In the genomic region with DNA sequence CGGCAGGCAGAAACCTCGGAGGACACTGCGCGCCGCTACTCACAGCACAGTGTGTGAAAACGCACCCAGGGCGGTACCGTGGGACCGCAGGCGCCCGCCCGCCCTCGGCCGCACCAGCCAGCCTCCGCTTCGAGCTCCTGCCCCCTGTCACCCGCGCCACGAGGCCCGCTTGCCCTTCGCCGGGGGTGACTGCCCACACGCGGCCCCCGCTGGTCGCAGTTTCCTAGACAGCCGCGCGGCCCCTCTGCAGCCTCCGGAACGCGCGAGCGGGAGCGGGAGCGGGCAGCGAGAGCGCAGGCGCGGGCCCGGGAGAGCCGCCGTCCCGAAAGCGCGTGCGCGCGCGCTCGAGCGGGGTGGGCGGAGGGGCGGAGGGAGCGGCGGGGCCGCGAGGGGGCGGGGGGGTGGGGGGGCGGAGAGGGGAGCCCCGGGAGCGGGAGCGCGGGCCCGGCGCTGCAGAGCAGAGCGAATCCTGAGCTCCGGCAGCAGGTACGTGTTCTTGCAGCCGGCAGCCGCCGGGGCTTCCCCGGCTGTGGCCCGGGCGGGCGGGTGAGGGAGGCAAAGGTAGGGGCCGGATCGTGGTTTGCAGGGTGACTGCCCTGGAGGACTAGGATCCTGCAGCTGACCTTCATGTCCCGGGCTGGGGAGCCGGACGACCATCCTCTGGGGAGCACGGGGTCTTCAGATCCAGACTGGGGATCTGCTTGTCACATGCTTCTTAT, we compare ENCODE assay signal across 8 mouse cellular contexts. TPM values are rescaled to one million over a fixed set of nuclear protein-coding genes. Genes with fewer than 3 reads are reported as not detected.
A peak's percentile ranks its signal among the peaks of the same experiment; 100 is the strongest.
DNase-seq lines count a peak whose midpoint lies in the region; ATAC-seq and TF ChIP-seq lines count a peak whose summit lies in the region.

A gene (minus strand): TSS at position 330 of the 719 bp plus-strand sequence.
A gene (plus strand): TSS at position 399 of the 719 bp plus-strand sequence.

- H3K36me3 ChIP-seq in E14TG2a.4 (ENCODE audit: insufficient read depth, low read length), result no peaks in the 10 kb centered on the region
- no peaks in the 10 kb centered on the region for H3K36me3 ChIP-seq in forebrain, postnatal 0 days (ENCODE audit: insufficient read depth)
- no peaks in the 10 kb centered on the region for H3K36me3 ChIP-seq in lung, postnatal 0 days (ENCODE audit: insufficient read depth, low read length)

- ATAC-seq in cerebellum, adult (ENCODE audit: insufficient number of reproducible peaks, low FRiP score, low TSS enrichment), result peak; percentile 71
- ATAC-seq in forebrain, postnatal 0 days, result peak; percentile 92
- peak; percentile 90 for ATAC-seq in lung, postnatal 0 days

- WGBS in forebrain, postnatal 0 days, result 5% methylated on average over 62 of the region's 82 CpGs
- WGBS in lung, postnatal 0 days, result 1% methylated on average over 49 of the region's 82 CpGs

- peaks cover 67% of the 10 kb centered on the region for H3K27me3 ChIP-seq in E14TG2a.4 (ENCODE audit: insufficient read depth, low read length)
- peaks cover 3% of the 10 kb centered on the region; the same call in 1 of the 2 replicates for H3K27me3 ChIP-seq in forebrain, postnatal 0 days (ENCODE audit: insufficient read depth, low read length)
- H3K27me3 ChIP-seq in lung, postnatal 0 days (replicated peaks; ENCODE audit: insufficient read depth, low read length), result 0 out of 2 replicates have a peak, but pooled peaks cover 11% of the 10 kb centered on the region

- peaks cover 18% of the 10 kb centered on the region for H3K4me1 ChIP-seq in E14TG2a.4 (replicated peaks; ENCODE audit: low read depth, low read length)
- no peaks in the 10 kb centered on the region for H3K4me1 ChIP-seq in forebrain, postnatal 0 days (ENCODE audit: insufficient read depth)
- peaks cover 5% of the 10 kb centered on the region; the same call in 1 of the 2 replicates for H3K4me1 ChIP-seq in lung, postnatal 0 days (ENCODE audit: insufficient read depth, low read depth, low read length)

- TF ChIP-seq EP300 in lung, postnatal 0 days (IDR thresholded peaks at IDR 0.05), result no peak

- peak within 1 kb of the TSS; percentile 89 for H3K4me3 ChIP-seq in E14TG2a.4 (replicated peaks; ENCODE audit: low read length)
- H3K4me3 ChIP-seq in forebrain, postnatal 0 days (ENCODE audit: low read depth, low read length), result peak within 1 kb of the TSS; percentile 73
- peak within 1 kb of the TSS; percentile 67 for H3K4me3 ChIP-seq in lung, postnatal 0 days (ENCODE audit: low read depth, low read length)

- peak within 1 kb of the TSS; percentile 75 for H3K27ac ChIP-seq in forebrain, postnatal 0 days (ENCODE audit: low read depth, low read length)
- no peak within 1 kb of the TSS for H3K27ac ChIP-seq in lung, postnatal 0 days (ENCODE audit: low read length)

- peak within 1 kb of the TSS; percentile 67 for H3K4me2 ChIP-seq in forebrain, postnatal 0 days (ENCODE audit: low read depth)
- H3K4me2 ChIP-seq in lung, postnatal 0 days (replicated peaks; ENCODE audit: low read depth, low read length), result peak within 1 kb of the TSS; percentile 97

- peak within 1 kb of the TSS; percentile 79 for H3K9ac ChIP-seq in forebrain, postnatal 0 days
- H3K9ac ChIP-seq in lung, postnatal 0 days (replicated peaks; ENCODE audit: low read depth), result no peak within 1 kb of the TSS; the same call in 1 of the 2 replicates

- no peaks in the 10 kb centered on the region for H3K9me3 ChIP-seq in E14TG2a.4 (ENCODE audit: low read length)
- no peaks in the 10 kb centered on the region for H3K9me3 ChIP-seq in forebrain, postnatal 0 days (ENCODE audit: low read length)
- no peaks in the 10 kb centered on the region for H3K9me3 ChIP-seq in lung, postnatal 0 days (ENCODE audit: low read length)

- DNase-seq in forebrain, postnatal 0 days, result peak; percentile 93
- peak; percentile 80 for DNase-seq in heart, postnatal 4 days
- DNase-seq in layer of hippocampus, postnatal 10 days (ENCODE audit: low spot score in 2 of 2), result peak; percentile 74 to 89
- DNase-seq in lung, postnatal 0 days (ENCODE audit: low spot score), result peak; percentile 79
- peak; percentile 83 for DNase-seq in ovary, postnatal 36 days (ENCODE audit: low spot score)
- peak; percentile 82 for DNase-seq in thymus, postnatal 14 days

- TF ChIP-seq CTCF in E14TG2a.4 (conservative IDR thresholded peaks at IDR 0.05; ENCODE audit: low read length), result no peak
- no peak for TF ChIP-seq CTCF in forebrain, postnatal 0 days (IDR thresholded peaks at IDR 0.05; ENCODE audit: low read depth)
- TF ChIP-seq CTCF in lung, postnatal 0 days (IDR thresholded peaks at IDR 0.05), result no peak

RNA-seq across cellular contexts. Expression of the first gene that starts in this region (rescaled TPM):
- 0.24 and 1.8 TPM in 2 replicates for total RNA-seq in forebrain, postnatal 0 days (2014; rRNA removed)
- polyA plus RNA-seq in forebrain, postnatal 0 days (2015; fragmentation: Nextera tagmentation; extraction: Ambion mirVana), result 0.42 and 0.94 TPM in 2 replicates
- total RNA-seq in heart, postnatal 4 days (2021), result 1 to 10 TPM in 1 of 2 experiments, under 1 TPM in 1; 0.71 to 1.2 TPM
- total RNA-seq in layer of hippocampus, postnatal 10 days (2021), result under 1 TPM; 0.57 to 0.65 TPM
- 1.2 and 1.4 TPM in 2 replicates for polyA plus RNA-seq in lung, postnatal 0 days (2015; fragmentation: Nextera tagmentation; extraction: Ambion mirVana)

RNA-seq across cellular contexts. Expression of the second gene that starts in this region (rescaled TPM):
- 7.8 and 8.9 TPM in 2 replicates for total RNA-seq in forebrain, postnatal 0 days (2014; rRNA removed)
- polyA plus RNA-seq in forebrain, postnatal 0 days (2015; fragmentation: Nextera tagmentation; extraction: Ambion mirVana), result 3.7 and 4.8 TPM in 2 replicates
- total RNA-seq in heart, postnatal 4 days (2021), result under 1 TPM; 0.83 TPM
- total RNA-seq in layer of hippocampus, postnatal 10 days (2021), result 1 to 10 TPM; 7.7 to 10.0 TPM
- polyA plus RNA-seq in lung, postnatal 0 days (2015; fragmentation: Nextera tagmentation; extraction: Ambion mirVana), result 0.05 and 0.07 TPM in 2 replicates
